Mouse (Mus musculus) neural tube, embryonic 15.5 days (tissue): ENCODE measurements around the gene Gm9922. TPM values are rescaled to one million over a fixed set of nuclear protein-coding genes. Genes with fewer than 3 reads are reported as not detected.

Source experiments
- ATAC-seq: fragments of 200-750 bp; cut with Nextera tagmentation; 2 replicates; pipeline ENCODE4 v1.8.0; 2017; ENCODE audit warnings: mild to moderate bottlenecking, moderate TSS enrichment, moderate library complexity; ENCODE audit not compliant: low FRiP score
- H3K27ac ChIP-seq: fragments of 300-500 bp; sonication (generic); replicated peaks from 2 replicates; pipeline ENCODE4 v1.5.1; 2015; ENCODE audit warnings: mild to moderate bottlenecking, inconsistent platforms
- H3K27me3 ChIP-seq: fragments of 300-500 bp; sonication (generic); replicated peaks from 2 replicates; pipeline ENCODE4 v1.6.1; 2015; ENCODE audit warnings: inconsistent platforms
- H3K36me3 ChIP-seq: fragments of 300-500 bp; sonication (generic); 2 replicates; pipeline ENCODE4 v1.6.1; 2015; ENCODE audit warnings: inconsistent platforms
- H3K4me1 ChIP-seq: fragments of 300-500 bp; sonication (generic); 2 replicates; pipeline ENCODE4 v1.6.1; 2015; ENCODE audit warnings: inconsistent platforms
- H3K4me2 ChIP-seq: fragments of 300-500 bp; sonication (generic); 2 replicates; pipeline ENCODE4 v1.6.1; 2015; ENCODE audit warnings: inconsistent platforms, mild to moderate bottlenecking, moderate library complexity
- H3K4me3 ChIP-seq: fragments of 300-500 bp; sonication (generic); replicated peaks from 2 replicates; pipeline ENCODE4 v1.5.1; 2015; ENCODE audit warnings: mild to moderate bottlenecking, inconsistent platforms
- H3K9ac ChIP-seq: fragments of 300-500 bp; sonication (generic); replicated peaks from 2 replicates; pipeline ENCODE4 v1.6.1; 2015; ENCODE audit warnings: mild to moderate bottlenecking, inconsistent platforms
- H3K9me3 ChIP-seq: fragments of 300-500 bp; sonication (generic); replicated peaks from 2 replicates; pipeline ENCODE4 v1.6.1; 2016; ENCODE audit warnings: inconsistent platforms
- WGBS: fragments of 180-500 bp; shearing (Covaris S2); methylation state at CpG from one replicate; pipeline ENCODE4 v1.1.7; 2015; ENCODE audit warnings: mixed read lengths; 5-methylcytosine and 5-hydroxymethylcytosine counted together
- polyA plus RNA-seq: library from polyadenylated mRNA; unstranded; fragments of >200 nt; fragmentation: Nextera tagmentation; extraction: Ambion mirVana; gene quantifications from 2 replicates; pipeline ENCODE4 v1.2.1, GENCODE M21; 2015

Gene Gm9922
- polyA plus RNA-seq, 1 experiment from 2014 or later = 0.69 TPM

DNA sequence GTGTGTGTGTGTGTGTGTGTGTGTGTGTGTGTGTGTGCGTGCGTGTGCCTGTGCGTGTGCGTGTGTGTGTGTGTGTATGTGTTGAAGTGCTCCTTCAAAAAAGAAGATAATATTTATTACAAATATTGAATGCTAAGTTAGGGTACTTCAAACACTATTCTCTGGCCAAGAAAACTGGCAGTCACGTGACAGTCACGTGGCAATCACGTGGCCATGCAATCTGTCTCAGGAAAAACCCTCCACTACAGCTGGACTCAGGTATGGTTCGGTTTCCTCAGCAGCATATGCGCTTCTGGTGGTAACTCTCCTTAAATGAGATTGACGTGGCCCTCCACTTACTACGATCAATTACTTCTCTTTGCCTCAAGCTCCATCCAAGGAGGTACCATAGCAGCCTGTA is 18.2 kb upstream of the Gm9922 start:
- H3K27me3 ChIP-seq = no peaks in the 10 kb centered on the region
- H3K9me3 ChIP-seq = no peaks in the 10 kb centered on the region
- ATAC-seq = no peak
- H3K4me2 ChIP-seq = no peak overlapping the region
- WGBS = 95% methylated on average over 11 of the region's 11 CpGs
- H3K9ac ChIP-seq = no peak overlapping the region
- H3K4me1 ChIP-seq = no peaks in the 10 kb centered on the region
- no peak overlapping the region for H3K4me3 ChIP-seq
- H3K27ac ChIP-seq = no peak overlapping the region
- H3K36me3 ChIP-seq = no peaks in the 10 kb centered on the region

DNA sequence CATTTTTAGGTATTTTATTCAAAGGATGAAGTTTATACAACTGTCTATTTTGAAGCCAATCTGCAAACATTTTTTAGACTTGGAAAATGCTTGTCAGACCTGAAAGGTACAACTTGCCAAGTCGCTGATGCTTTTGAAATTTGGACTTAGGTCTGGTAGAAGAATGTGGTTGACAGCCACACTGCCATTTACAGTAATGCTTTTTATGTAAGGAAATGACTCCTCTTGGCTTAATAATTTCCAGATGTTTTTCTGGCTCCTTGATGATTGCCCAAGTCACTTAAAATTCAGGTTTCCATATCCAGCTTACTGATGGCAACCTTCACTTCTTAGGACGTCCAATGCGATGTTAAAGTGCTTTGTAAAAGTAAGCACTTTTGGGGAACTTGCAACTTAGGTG is 17.0 kb upstream of the Gm9922 start:
- Histone ChIP-seq H3K9ac (no peak overlapping the region), H3K27ac (no peak overlapping the region), H3K4me3 (no peak overlapping the region), H3K9me3 (no peaks in the 10 kb centered on the region), H3K36me3 (no peaks in the 10 kb centered on the region), H3K4me1 (no peaks in the 10 kb centered on the region), H3K27me3 (no peaks in the 10 kb centered on the region), H3K4me2 (no peak overlapping the region)
- WGBS = 93% methylated on average over 3 of the region's 3 CpGs
- ATAC-seq = no peak

DNA sequence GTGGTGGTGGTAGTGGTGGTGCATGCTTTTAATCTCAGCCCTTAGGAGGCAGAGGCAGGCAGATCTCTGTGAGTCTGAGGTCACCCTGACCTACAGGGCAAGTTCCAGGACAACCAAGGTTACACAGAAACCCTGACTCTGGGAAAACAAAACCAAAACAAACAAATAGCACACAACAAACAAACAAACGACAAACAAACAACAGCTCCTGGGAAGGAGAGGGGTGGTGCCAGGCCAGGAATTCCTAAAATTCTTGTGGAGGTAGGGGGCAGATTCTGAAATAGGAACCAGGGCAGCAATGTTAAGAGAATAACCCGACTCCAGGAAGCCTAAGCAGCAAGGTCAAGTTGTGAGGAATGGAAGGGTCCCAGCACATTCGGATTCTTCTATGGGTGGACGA is 7.9 kb upstream of the Gm9922 start:
- H3K27me3 ChIP-seq = no peaks in the 10 kb centered on the region
- no peak overlapping the region for H3K9ac ChIP-seq
- no peaks in the 10 kb centered on the region for H3K36me3 ChIP-seq
- no peak overlapping the region for H3K27ac ChIP-seq
- no peaks in the 10 kb centered on the region for H3K9me3 ChIP-seq
- WGBS = 86% methylated on average over 4 of the region's 4 CpGs
- no peak overlapping the region for H3K4me2 ChIP-seq
- no peak for ATAC-seq
- no peak overlapping the region for H3K4me3 ChIP-seq
- no peaks in the 10 kb centered on the region for H3K4me1 ChIP-seq

DNA sequence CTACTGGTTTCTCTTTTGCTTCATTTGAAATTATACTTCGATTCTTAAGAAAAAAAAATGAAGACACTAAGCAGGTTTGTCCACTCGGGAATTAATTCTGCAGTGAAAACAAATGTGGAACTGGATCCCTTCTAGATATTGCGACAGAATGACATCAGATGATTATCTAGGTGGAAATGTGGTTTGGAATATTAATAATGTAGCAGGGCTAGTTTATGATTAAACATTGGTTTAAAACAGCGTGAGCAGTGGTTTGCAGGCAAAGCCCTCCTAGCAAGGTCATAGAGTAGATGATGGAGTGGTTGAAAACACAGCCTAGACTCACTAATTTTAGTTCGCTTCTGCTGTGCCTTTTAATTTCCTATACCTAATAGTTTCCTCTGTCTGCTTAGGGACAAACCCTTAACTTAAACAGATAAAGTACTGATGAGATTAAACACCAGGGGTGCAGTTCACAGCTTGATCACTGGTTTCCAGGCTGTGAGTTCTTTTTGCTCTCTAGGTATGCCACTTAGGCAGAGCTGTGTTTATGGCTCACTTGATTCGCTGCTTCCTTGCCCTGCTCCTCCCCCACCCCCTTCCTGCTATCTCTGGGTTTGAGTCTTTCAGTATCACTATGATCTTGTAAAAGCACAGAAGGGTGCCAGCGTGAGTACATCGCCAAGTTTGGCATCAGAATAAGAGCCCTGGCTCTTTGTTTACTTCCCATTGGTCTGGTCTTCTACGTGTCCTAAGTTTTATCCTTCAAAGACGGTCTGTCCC is 4.1 kb upstream of the Gm9922 start:
- no peak overlapping the region for H3K9ac ChIP-seq
- 29% methylated on average over 10 of the region's 10 CpGs for WGBS
- no peak overlapping the region for H3K27ac ChIP-seq
- H3K9me3 ChIP-seq = no peaks in the 10 kb centered on the region
- H3K27me3 ChIP-seq = peaks cover 32% of the 10 kb centered on the region
- H3K36me3 ChIP-seq = no peaks in the 10 kb centered on the region
- H3K4me1 ChIP-seq = peaks cover 19% of the 10 kb centered on the region
- no peak overlapping the region for H3K4me3 ChIP-seq
- no peak for ATAC-seq
- 0 out of 2 replicates have a peak overlapping the region, but pooled peaks have one; percentile 9 for H3K4me2 ChIP-seq

DNA sequence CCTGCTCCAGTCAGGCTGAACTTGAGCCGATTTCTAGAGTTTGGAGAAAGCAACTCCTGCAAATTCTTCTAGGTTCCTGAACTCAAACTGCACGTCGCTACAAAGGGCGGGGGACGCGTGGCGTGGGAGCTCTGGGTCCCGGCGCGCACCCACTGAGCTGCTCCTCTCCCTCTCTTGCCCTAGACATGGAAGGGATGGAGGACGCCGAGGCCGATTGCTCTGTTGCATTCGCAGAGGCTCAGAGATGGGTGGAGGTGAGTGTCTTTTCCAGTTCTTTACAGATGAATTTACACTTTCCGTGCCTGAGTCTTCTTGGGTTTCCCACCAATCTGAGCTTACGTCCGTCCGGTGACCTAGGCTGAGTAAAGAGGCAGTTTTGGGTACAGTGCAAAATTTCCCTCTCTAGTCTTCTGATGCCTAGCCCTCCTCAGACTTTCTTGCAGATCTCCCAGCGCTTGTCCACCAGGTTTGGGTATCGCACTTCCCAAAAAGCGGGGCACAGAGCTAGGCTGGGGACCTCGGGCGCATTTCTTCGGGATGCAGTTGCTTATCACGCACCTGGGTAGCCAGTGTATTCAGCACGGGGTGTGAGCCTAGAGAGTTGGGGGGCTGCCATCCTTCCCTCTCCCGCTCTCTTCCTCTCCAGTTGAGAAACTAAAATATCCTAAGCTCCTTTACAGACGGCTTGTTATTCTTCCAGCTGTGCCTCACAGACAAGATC is 518 bp upstream of the Gm9922 start:
- Histone ChIP-seq H3K9me3 (no peaks in the 10 kb centered on the region), H3K4me2 (peak overlapping the region; percentile 100), H3K4me3 (peak overlapping the region; percentile 63), H3K27me3 (peaks cover 46% of the 10 kb centered on the region), H3K4me1 (peaks cover 19% of the 10 kb centered on the region), H3K36me3 (no peaks in the 10 kb centered on the region), H3K9ac (peak overlapping the region; percentile 54), H3K27ac (no peak overlapping the region)
- WGBS = 1% methylated on average over 28 of the region's 28 CpGs
- ATAC-seq = no peak

DNA sequence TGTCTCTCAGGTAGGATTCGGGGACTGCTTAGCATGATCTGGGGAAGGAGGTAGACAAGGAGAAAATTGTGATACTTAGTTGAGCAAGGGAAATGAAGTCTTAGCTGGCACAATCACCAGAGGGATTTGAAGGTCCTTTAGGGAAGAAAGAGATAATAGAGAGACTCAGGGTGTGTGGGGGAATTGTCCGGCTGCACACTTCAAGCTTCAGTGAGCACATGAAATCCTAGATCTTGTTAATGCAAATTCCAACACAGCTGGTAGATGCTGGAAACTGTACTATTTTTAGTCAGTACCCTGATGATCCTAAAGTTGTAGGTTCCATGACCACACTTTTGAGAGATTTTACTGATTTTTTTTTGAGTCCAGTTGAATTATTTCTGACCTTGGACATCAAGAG is 15.2 kb downstream of the Gm9922 start:
- Histone ChIP-seq H3K9me3 (no peaks in the 10 kb centered on the region), H3K27me3 (no peaks in the 10 kb centered on the region), H3K4me2 (no peak overlapping the region), H3K27ac (no peak overlapping the region), H3K4me1 (no peaks in the 10 kb centered on the region), H3K9ac (no peak overlapping the region), H3K36me3 (no peaks in the 10 kb centered on the region), H3K4me3 (no peak overlapping the region)
- ATAC-seq = no peak
- 63% methylated on average over 2 of the region's 2 CpGs for WGBS

DNA sequence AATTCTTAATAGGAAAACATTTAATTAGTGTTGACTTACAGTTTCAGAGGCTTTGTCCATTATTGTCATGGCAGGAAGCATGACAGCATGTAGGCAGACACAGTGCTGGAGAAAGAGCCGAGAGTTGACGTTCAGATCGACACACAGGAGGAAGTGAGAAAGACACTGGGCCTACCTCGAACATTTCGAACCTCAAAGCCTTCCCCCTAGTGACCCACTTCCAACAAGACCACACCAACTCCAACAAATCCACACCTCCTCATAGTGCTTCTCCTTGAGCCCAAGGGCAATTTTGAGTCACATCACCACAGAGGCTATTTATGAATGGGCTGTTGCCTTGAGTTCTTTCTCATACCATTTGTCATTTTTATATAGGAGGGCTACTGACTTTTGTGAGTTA is 22.5 kb downstream of the Gm9922 start:
- WGBS = 89% methylated on average over 5 of the region's 5 CpGs
- Histone ChIP-seq H3K27me3 (no peaks in the 10 kb centered on the region), H3K4me3 (no peak overlapping the region), H3K9ac (no peak overlapping the region), H3K4me1 (no peaks in the 10 kb centered on the region), H3K36me3 (no peaks in the 10 kb centered on the region), H3K4me2 (no peak overlapping the region), H3K27ac (no peak overlapping the region), H3K9me3 (no peaks in the 10 kb centered on the region)
- no peak for ATAC-seq

DNA sequence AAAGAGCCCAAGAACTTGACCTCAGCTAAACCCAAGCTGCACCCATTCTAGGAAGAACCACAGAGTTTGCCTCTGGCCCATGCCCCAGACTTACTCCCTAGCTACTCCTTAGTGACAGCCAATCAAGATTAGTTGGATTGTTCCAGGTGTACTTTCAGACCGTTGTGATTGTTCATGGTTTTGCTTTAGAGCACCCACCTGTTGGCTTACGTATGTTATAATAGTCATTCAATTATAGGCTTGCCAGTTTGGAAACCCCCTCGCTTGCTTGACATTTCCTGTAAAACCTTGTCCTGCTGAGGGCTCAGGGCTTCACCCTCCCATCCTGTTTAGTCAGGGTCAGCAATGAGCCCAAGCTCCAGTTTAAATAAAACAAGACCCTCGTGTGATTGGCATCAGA is 25.1 kb downstream of the Gm9922 start:
- no peaks in the 10 kb centered on the region for H3K36me3 ChIP-seq
- no peak overlapping the region for H3K4me3 ChIP-seq
- H3K9me3 ChIP-seq = no peaks in the 10 kb centered on the region
- no peak for ATAC-seq
- no peak overlapping the region for H3K27ac ChIP-seq
- no peak overlapping the region for H3K9ac ChIP-seq
- no peaks in the 10 kb centered on the region for H3K4me1 ChIP-seq
- WGBS = 79% methylated on average over 4 of the region's 4 CpGs
- H3K27me3 ChIP-seq = no peaks in the 10 kb centered on the region
- no peak overlapping the region for H3K4me2 ChIP-seq

DNA sequence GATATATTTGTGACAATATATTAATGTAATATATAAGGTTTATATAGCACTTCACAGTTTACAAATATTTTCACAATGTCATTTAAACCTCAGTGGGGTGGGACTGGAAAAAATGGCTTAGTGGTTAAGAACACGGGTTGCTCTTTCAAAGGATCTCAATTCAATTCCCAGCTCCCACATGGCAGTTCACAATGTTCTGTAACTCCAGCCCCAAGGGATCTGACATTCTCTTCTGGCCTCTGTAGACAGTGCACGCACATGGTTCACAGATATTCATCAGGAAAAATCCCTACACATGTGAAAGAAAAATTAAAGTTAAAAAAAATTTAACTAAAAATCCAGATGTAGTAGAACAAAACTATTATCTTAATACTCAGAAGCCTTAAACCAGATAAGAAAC is 41.2 kb downstream of the Gm9922 start:
- Histone ChIP-seq H3K4me3 (no peak overlapping the region), H3K27ac (no peak overlapping the region), H3K9me3 (no peaks in the 10 kb centered on the region), H3K27me3 (no peaks in the 10 kb centered on the region), H3K4me2 (no peak overlapping the region), H3K36me3 (peaks cover 21% of the 10 kb centered on the region), H3K4me1 (no peaks in the 10 kb centered on the region), H3K9ac (no peak overlapping the region)
- WGBS = 80% methylated on average over 2 of the region's 2 CpGs
- ATAC-seq = no peak

DNA sequence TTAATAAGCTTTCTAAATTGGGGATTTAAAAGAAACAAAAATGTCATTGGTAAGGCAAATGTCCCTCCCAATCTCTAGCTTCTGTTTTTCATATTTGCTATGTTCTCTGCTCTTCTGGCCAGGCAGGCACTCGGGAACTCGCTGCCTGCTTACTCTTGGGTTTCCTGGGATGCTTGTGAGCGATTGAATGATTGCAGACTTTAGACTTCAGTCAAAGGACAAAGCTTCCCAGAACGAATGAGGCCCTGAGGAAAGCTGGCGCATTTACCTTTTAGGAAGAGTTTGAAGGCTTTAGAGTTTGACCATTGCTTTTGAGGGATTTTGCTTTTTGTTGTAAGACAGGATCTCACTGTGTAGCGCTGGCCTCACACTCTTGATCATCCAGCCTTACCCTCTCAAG is 41.9 kb downstream of the Gm9922 start:
- WGBS = 90% methylated on average over 6 of the region's 6 CpGs
- no peak for ATAC-seq

More for the DNA sequence above, 41.9 kb downstream of the Gm9922 start:
- Histone ChIP-seq H3K4me1 (no peaks in the 10 kb centered on the region), H3K27ac (no peak overlapping the region), H3K36me3 (peaks cover 15% of the 10 kb centered on the region), H3K9ac (no peak overlapping the region), H3K27me3 (no peaks in the 10 kb centered on the region), H3K4me3 (no peak overlapping the region), H3K9me3 (no peaks in the 10 kb centered on the region), H3K4me2 (no peak overlapping the region)
